Mouse (Mus musculus) ES-E14 (cell line): ENCODE measurements around the gene Atg5.

ENCODE experiments used
- MAFK ChIP-seq: IDR thresholded peaks from 2 replicates; pipeline ENCODE4 v1.6.1; 2014; ENCODE audit warnings: mild to moderate bottlenecking, low read depth, low read length, inconsistent platforms; ENCODE audit not compliant: insufficient read depth
- ZNF384 ChIP-seq: IDR thresholded peaks from 2 replicates; pipeline ENCODE4 v1.6.1; 2012; ENCODE audit warnings: low read depth, low read length, inconsistent platforms

- no peak for TF ChIP-seq MAFK
- no peak for TF ChIP-seq ZNF384
Measured at GRCm38 (mm10) chr10:44256624-44257023, 11.5 kb upstream of the Atg5 start.
